Mouse (Mus musculus): ENCODE measurements around the gene Mvb12b. TPM values are rescaled to one million over a fixed set of nuclear protein-coding genes. Genes with fewer than 3 reads are reported as not detected.

Gene Mvb12b
- polyA plus RNA-seq, 1 experiment from 2014 or later = 17.7 TPM

DNA sequence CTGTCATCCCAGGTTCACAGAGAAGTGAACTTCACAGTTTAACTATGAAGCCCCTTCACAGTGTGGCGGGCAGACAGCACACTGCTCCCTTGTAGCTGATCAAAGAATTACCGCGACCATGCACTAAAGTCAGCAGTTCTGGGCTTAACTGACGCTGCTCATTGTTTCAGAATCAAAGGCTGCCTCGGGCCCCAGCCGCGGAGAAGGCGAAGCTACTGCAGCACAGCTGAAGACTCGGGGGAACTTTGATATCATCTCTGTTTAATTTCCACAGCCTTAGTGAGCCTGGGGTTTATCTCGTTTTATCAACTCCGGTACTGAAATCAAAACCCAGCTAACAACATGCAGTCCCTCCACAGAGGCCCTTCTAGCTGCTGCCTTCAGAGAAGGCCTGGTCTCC is 9.3 kb downstream of the Mvb12b start:
- H3K4me1 ChIP-seq (replicated peaks; ENCODE audit: control insufficient read depth, insufficient read depth, low read length) = peaks cover 37% of the 10 kb centered on the region
- 0 out of 2 replicates have a peak overlapping the region, but pooled peaks have one; percentile 5 for H3K9ac ChIP-seq (ENCODE audit: low read depth, low read length)
- ATAC-seq (replicated peaks; ENCODE audit: low FRiP score) = no peak

DNA sequence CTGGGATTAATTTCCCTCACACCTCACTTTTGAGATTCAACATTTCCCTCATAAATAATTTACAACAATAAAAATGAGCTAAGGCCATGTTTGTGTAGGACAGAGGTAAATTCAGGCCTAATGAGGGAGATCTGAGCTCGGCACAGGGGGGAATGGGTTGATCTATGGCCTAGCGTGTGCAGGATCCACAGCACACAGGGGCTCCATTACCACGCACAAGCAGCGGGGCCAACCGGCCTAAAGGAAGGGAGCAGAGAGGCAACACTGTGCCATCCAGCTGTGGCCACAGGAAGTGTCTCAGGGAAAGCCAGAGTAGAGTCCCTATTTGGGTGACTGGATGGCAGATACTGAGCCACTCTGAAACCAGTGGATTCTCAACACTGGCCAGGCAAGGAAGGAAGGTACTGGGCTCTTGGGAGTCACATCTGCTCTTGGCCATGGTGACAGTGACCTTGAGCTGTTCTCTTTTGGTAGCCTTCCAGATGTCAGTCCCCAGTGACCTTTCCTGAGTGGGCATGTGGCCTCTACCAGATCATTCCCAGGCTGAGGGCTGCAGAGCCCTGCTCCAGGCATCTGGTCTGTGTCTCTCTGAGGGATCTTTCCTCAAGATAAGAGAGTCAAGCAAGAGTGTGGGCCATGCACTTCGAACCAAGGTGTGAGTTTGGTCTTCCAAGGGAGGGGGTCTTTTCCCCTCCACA is 9.9 kb downstream of the Mvb12b start:
- Histone ChIP-seq H3K4me3 (ENCODE audit: low read depth, low read length) (no peak overlapping the region), H3K9ac (ENCODE audit: low read depth, low read length) (peak overlapping the region; percentile 5; the same call in 1 of the 2 replicates), H3K27ac (ENCODE audit: low read depth, low read length) (no peak overlapping the region), H3K9me3 (ENCODE audit: control insufficient read depth, low read length) (no peaks in the 10 kb centered on the region), H3K36me3 (ENCODE audit: control insufficient read depth, insufficient read depth, low read length) (peaks cover under 1% of the 10 kb centered on the region), H3K4me1 (replicated peaks; ENCODE audit: control insufficient read depth, insufficient read depth, low read length) (peaks cover 40% of the 10 kb centered on the region), H3K27me3 (replicated peaks; ENCODE audit: control insufficient read depth, insufficient read depth, low read length) (no peaks in the 10 kb centered on the region), H3K4me2 (no peak overlapping the region)
- DNase-seq (ENCODE audit: low spot score) = no peak
- 66% methylated on average over 6 of the region's 6 CpGs for WGBS
- no peak for ATAC-seq (replicated peaks; ENCODE audit: low FRiP score)

More for the DNA sequence above, 9.3 kb downstream of the Mvb12b start:
- Histone ChIP-seq H3K27me3 (replicated peaks; ENCODE audit: control insufficient read depth, insufficient read depth, low read length) (no peaks in the 10 kb centered on the region), H3K36me3 (ENCODE audit: control insufficient read depth, insufficient read depth, low read length) (no peaks in the 10 kb centered on the region; the same call in 1 of the 2 replicates), H3K4me2 (no peak overlapping the region), H3K27ac (ENCODE audit: low read depth, low read length) (no peak overlapping the region), H3K4me3 (ENCODE audit: low read depth, low read length) (no peak overlapping the region), H3K9me3 (ENCODE audit: control insufficient read depth, low read length) (no peaks in the 10 kb centered on the region)
- no peak for DNase-seq (ENCODE audit: low spot score)
- WGBS = 38% methylated on average over 11 of the region's 11 CpGs

DNA sequence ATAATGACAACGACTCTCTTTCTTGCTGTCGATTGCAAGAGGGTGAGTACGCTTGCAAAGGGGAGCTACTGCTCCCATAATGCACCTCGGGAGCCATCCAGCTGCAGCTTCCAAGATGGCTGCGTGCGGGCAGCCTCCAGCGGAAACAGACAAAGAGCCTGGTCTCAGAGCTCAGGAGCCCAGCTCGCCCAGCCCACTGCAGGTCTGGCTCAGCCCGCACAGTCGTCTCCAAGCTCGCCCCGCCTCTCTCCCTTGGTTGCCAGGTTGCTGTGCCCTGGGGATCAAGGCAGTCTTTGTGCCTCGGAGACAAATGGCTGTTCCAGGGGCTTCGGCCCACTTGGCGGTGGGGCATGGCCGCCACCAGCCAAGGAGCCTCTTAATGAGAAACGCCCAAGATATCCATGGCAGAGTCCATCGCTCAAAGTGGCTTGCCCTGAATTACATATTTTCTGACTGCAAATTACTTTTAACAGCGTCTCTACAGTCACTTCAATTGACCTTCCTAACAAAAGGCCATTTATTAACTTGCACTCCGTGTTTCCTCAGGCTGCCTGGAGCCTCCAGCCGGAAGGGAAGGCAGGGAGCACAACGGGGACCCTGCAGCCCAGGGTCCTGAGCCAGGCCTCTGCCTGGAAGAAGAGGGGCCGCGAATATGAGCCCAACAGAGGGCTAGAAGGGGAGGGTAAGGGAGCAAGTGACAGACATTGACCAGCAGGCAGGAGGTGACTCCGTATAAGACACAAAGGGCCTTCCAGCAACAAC is 11.0 kb downstream of the Mvb12b start:
- H3K4me2 ChIP-seq = peak overlapping the region; percentile 35
- 49% methylated on average over 25 of the region's 25 CpGs for WGBS
- no peaks in the 10 kb centered on the region for H3K27me3 ChIP-seq (replicated peaks; ENCODE audit: control insufficient read depth, insufficient read depth, low read length)
- H3K36me3 ChIP-seq (ENCODE audit: control insufficient read depth, insufficient read depth, low read length) = peaks cover 7% of the 10 kb centered on the region
- no peak overlapping the region for H3K9ac ChIP-seq (ENCODE audit: low read depth, low read length)
- H3K27ac ChIP-seq (ENCODE audit: low read depth, low read length) = peak overlapping the region; percentile 59
- peaks cover 3% of the 10 kb centered on the region; the same call in 1 of the 2 replicates for H3K9me3 ChIP-seq (ENCODE audit: control insufficient read depth, low read length)
- DNase-seq (ENCODE audit: low spot score) = no peak
- no peak overlapping the region for H3K4me3 ChIP-seq (ENCODE audit: low read depth, low read length)
- no peak for ATAC-seq (replicated peaks; ENCODE audit: low FRiP score)
- peaks cover 46% of the 10 kb centered on the region for H3K4me1 ChIP-seq (replicated peaks; ENCODE audit: control insufficient read depth, insufficient read depth, low read length)

DNA sequence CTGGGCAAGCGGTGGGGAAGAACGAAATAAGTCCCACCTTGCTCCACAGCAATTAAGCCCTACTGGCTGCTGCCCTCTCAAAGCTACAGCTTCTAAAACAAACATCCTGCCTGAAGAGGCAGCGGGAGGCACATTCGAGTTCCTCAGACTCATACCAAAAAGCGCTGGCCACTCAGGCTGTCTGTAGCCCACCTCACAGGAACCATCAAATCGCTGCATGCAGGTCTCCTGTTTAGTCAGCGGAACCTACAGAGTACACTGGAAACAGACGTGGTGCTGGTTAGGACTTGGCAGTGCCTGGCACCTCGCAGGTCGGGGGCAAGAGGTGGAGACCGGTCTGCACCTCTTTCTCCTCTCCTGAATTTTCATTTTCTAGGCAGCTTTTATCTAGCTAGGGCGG is 12.2 kb downstream of the Mvb12b start:
- no peak overlapping the region for H3K9ac ChIP-seq (ENCODE audit: low read depth, low read length)
- H3K27me3 ChIP-seq (replicated peaks; ENCODE audit: control insufficient read depth, insufficient read depth, low read length) = no peaks in the 10 kb centered on the region
- DNase-seq (ENCODE audit: low spot score) (no peak), ATAC-seq (replicated peaks; ENCODE audit: low FRiP score) (no peak)
- no peak overlapping the region for H3K27ac ChIP-seq (ENCODE audit: low read depth, low read length)
- peaks cover 7% of the 10 kb centered on the region for H3K36me3 ChIP-seq (ENCODE audit: control insufficient read depth, insufficient read depth, low read length)
- WGBS = 71% methylated on average over 12 of the region's 12 CpGs
- peaks cover 3% of the 10 kb centered on the region; the same call in 1 of the 2 replicates for H3K9me3 ChIP-seq (ENCODE audit: control insufficient read depth, low read length)
- H3K4me1 ChIP-seq (replicated peaks; ENCODE audit: control insufficient read depth, insufficient read depth, low read length) = peaks cover 57% of the 10 kb centered on the region
- H3K4me3 ChIP-seq (ENCODE audit: low read depth, low read length) = no peak overlapping the region
- no peak overlapping the region for H3K4me2 ChIP-seq

DNA sequence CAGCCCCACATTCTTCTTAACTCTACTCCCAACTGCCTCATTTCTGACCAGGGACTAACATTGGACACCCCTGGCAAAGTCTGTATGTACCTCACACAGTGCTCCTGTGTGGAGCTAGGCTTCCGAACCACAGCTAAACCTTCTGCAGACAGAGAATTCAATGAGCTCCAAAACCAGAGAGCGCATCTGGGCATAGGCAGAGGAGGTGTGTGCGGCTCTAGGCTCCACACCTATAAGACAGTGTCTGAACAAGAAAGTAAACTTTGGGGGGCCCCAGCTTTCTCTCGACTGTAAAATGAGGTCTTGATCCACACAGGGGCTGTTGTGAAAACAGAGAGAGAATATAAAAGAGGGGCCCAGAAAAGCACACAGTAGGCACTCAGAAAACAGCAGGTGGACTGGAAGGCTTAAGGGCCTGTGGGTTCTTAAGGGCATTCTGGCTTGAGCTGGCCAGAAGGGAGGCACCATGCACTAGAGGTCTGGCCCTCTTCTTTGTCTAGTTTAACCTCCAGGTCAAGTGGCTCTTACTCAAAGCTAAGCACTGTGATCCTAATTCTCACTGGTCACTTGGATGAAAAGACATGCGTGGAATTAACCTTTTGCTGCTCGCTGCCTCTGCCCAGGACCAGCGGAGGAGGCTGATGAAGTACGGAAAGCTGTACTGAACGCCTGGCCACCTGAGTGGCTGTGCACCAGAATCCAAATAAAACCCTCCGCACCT is 12.7 kb downstream of the Mvb12b start:
- H3K9me3 ChIP-seq (ENCODE audit: control insufficient read depth, low read length) = peaks cover 3% of the 10 kb centered on the region; the same call in 1 of the 2 replicates
- no peak overlapping the region for H3K4me2 ChIP-seq
- H3K27me3 ChIP-seq (replicated peaks; ENCODE audit: control insufficient read depth, insufficient read depth, low read length) = no peaks in the 10 kb centered on the region
- H3K36me3 ChIP-seq (ENCODE audit: control insufficient read depth, insufficient read depth, low read length) = peaks cover 7% of the 10 kb centered on the region
- peaks cover 60% of the 10 kb centered on the region for H3K4me1 ChIP-seq (replicated peaks; ENCODE audit: control insufficient read depth, insufficient read depth, low read length)
- DNase-seq (ENCODE audit: low spot score) (no peak), ATAC-seq (replicated peaks; ENCODE audit: low FRiP score) (no peak)
- H3K9ac ChIP-seq (ENCODE audit: low read depth, low read length) = no peak overlapping the region
- no peak overlapping the region for H3K4me3 ChIP-seq (ENCODE audit: low read depth, low read length)
- WGBS = 86% methylated on average over 10 of the region's 10 CpGs
- no peak overlapping the region for H3K27ac ChIP-seq (ENCODE audit: low read depth, low read length)

DNA sequence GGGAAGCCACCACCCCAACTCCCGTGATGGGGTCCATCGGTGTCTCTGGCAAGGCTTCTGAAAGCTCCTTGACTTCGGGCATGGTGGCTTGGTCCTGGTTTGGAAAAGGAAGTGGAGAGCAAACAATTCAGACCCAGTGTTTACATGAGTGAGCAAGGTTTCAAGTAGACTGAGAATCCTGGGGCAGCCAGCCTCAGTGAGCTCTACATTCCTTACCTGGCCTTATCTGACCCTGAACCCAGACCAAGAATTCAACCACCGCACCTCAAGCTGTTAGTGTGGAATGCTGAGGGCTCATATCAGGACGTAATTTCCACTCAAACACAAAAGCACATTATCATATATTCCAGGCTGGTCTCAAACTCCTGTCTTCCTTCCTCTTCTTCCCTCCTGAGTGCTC is 13.4 kb downstream of the Mvb12b start:
- no peak overlapping the region for H3K27ac ChIP-seq (ENCODE audit: low read depth, low read length)
- peaks cover 3% of the 10 kb centered on the region; the same call in 1 of the 2 replicates for H3K9me3 ChIP-seq (ENCODE audit: control insufficient read depth, low read length)
- no peak overlapping the region for H3K9ac ChIP-seq (ENCODE audit: low read depth, low read length)
- H3K4me1 ChIP-seq (replicated peaks; ENCODE audit: control insufficient read depth, insufficient read depth, low read length) = peaks cover 66% of the 10 kb centered on the region
- 66% methylated on average over 5 of the region's 5 CpGs for WGBS
- no peaks in the 10 kb centered on the region for H3K27me3 ChIP-seq (replicated peaks; ENCODE audit: control insufficient read depth, insufficient read depth, low read length)
- no peak overlapping the region for H3K4me2 ChIP-seq
- peaks cover 7% of the 10 kb centered on the region for H3K36me3 ChIP-seq (ENCODE audit: control insufficient read depth, insufficient read depth, low read length)
- DNase-seq (ENCODE audit: low spot score) (no peak), ATAC-seq (replicated peaks; ENCODE audit: low FRiP score) (no peak)
- no peak overlapping the region for H3K4me3 ChIP-seq (ENCODE audit: low read depth, low read length)

DNA sequence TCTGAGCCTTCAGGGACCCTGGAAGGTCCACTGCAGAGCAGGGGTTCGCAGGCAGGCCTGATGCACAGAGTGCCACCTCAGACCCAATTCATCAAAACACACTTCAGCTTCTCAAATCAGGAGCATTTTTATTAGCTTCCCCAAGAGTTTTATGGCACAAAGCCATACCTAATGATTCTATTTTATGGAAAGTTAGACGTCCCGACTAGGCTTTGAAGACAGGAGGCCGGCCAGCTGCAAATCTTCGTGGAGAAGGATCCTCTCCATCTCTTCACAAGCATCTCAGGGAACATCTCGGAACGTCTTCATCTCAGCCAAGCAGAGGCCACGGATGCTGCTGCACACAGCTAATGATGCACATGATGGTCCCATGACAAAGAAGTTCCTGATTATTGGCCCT is 14.2 kb downstream of the Mvb12b start:
- H3K4me3 ChIP-seq (ENCODE audit: low read depth, low read length) = no peak overlapping the region
- H3K36me3 ChIP-seq (ENCODE audit: control insufficient read depth, insufficient read depth, low read length) = peaks cover 7% of the 10 kb centered on the region
- peaks cover 68% of the 10 kb centered on the region for H3K4me1 ChIP-seq (replicated peaks; ENCODE audit: control insufficient read depth, insufficient read depth, low read length)
- H3K9me3 ChIP-seq (ENCODE audit: control insufficient read depth, low read length) = peaks cover 3% of the 10 kb centered on the region; the same call in 1 of the 2 replicates
- WGBS = 90% methylated on average over 8 of the region's 8 CpGs
- H3K4me2 ChIP-seq = no peak overlapping the region
- no peak overlapping the region for H3K27ac ChIP-seq (ENCODE audit: low read depth, low read length)
- H3K27me3 ChIP-seq (replicated peaks; ENCODE audit: control insufficient read depth, insufficient read depth, low read length) = no peaks in the 10 kb centered on the region
- no peak overlapping the region for H3K9ac ChIP-seq (ENCODE audit: low read depth, low read length)
- ATAC-seq (replicated peaks; ENCODE audit: low FRiP score) (no peak), DNase-seq (ENCODE audit: low spot score) (no peak)

DNA sequence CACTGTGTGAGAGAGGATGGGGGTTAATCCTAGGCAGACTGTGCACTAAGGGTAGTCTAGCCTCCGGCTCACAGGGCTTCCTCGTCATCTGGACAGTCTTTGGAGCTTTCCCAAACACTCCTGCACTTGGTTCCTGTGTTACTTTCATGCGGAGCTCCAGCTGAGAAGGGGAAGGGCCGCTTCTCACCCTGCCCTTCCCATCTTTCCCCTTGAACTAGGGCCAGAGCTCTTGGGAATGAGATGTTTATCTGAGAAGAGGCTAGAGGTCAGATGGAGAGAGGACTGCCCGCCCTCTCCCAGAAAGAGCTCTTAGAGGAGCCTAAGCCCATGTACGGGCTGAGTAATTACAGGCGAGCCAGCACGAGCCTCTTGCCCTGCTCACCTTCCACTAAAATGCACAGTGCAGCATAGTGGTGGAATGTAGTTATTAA is 14.9 kb downstream of the Mvb12b start:
- no peak for DNase-seq (ENCODE audit: low spot score)
- Histone ChIP-seq H3K4me3 (ENCODE audit: low read depth, low read length) (no peak overlapping the region), H3K27me3 (replicated peaks; ENCODE audit: control insufficient read depth, insufficient read depth, low read length) (no peaks in the 10 kb centered on the region), H3K36me3 (ENCODE audit: control insufficient read depth, insufficient read depth, low read length) (peaks cover 7% of the 10 kb centered on the region), H3K27ac (ENCODE audit: low read depth, low read length) (no peak overlapping the region), H3K4me1 (replicated peaks; ENCODE audit: control insufficient read depth, insufficient read depth, low read length) (peaks cover 68% of the 10 kb centered on the region), H3K9me3 (ENCODE audit: control insufficient read depth, low read length) (peaks cover 3% of the 10 kb centered on the region; the same call in 1 of the 2 replicates), H3K9ac (ENCODE audit: low read depth, low read length) (no peak overlapping the region), H3K4me2 (no peak overlapping the region)
- 76% methylated on average over 8 of the region's 8 CpGs for WGBS
- no peak for ATAC-seq (replicated peaks; ENCODE audit: low FRiP score)

Measured in liver, embryonic 11.5 days (tissue).